Mouse (Mus musculus) stomach, embryonic 14.5 days (tissue): ENCODE measurements around the gene Lrfn1. TPM values are rescaled to one million over a fixed set of nuclear protein-coding genes. Genes with fewer than 3 reads are reported as not detected.

Experiments
- ATAC-seq: fragments of 200-750 bp; cut with Nextera tagmentation; 2 replicates; pipeline ENCODE4 v1.8.0; 2017; ENCODE audit warnings: low read depth, moderate TSS enrichment; ENCODE audit not compliant: insufficient number of reproducible peaks, insufficient read depth, low FRiP score
- H3K27ac ChIP-seq: fragments of 300-500 bp; sonication (generic); 2 replicates; pipeline ENCODE4 v1.5.1; 2014; ENCODE audit warnings: mild to moderate bottlenecking, low read length, moderate library complexity, mixed read lengths
- H3K27me3 ChIP-seq: fragments of 300-500 bp; sonication (generic); 2 replicates; pipeline ENCODE4 v1.6.1; 2014; ENCODE audit warnings: low read length, control low read depth, mixed read lengths; ENCODE audit not compliant: control insufficient read depth, insufficient read depth
- H3K36me3 ChIP-seq: fragments of 300-500 bp; sonication (generic); 2 replicates; pipeline ENCODE4 v1.6.1; 2014; ENCODE audit warnings: mild to moderate bottlenecking, control low read depth, low read length, moderate library complexity, mixed read lengths; ENCODE audit not compliant: control insufficient read depth, insufficient read depth
- H3K4me1 ChIP-seq: fragments of 300-500 bp; sonication (generic); 2 replicates; pipeline ENCODE4 v1.6.1; 2014; ENCODE audit warnings: low read length, control low read depth, mixed read lengths; ENCODE audit not compliant: control insufficient read depth, insufficient read depth
- H3K4me2 ChIP-seq: fragments of 300-500 bp; sonication (generic); replicated peaks from 2 replicates; pipeline ENCODE4 v1.6.1; 2014; ENCODE audit warnings: low read depth, low read length, control low read depth
- H3K4me3 ChIP-seq: fragments of 300-500 bp; sonication (generic); 2 replicates; pipeline ENCODE4 v1.5.1; 2014; ENCODE audit warnings: low read depth, low read length, control low read depth
- H3K9ac ChIP-seq: fragments of 300-500 bp; sonication (generic); replicated peaks from 2 replicates; pipeline ENCODE4 v1.6.1; 2014; ENCODE audit warnings: low read depth, mild to moderate bottlenecking, control low read depth, low read length, moderate library complexity, mixed read lengths
- H3K9me3 ChIP-seq: fragments of 300-500 bp; sonication (generic); 2 replicates; pipeline ENCODE4 v1.6.1; 2016; ENCODE audit warnings: low read depth, low read length, control low read depth; ENCODE audit not compliant: control insufficient read depth
- WGBS: fragments of 180-500 bp; shearing (Covaris S2); extraction: QIAGEN DNeasy Blood & Tissue Kit; methylation state at CpG from one replicate; pipeline ENCODE4 v1.1.7; 2014; 5-methylcytosine and 5-hydroxymethylcytosine counted together
- polyA plus RNA-seq: library from polyadenylated mRNA; unstranded; fragments of >200 nt; fragmentation: Nextera tagmentation; extraction: Ambion mirVana; gene quantifications from 2 replicates; pipeline ENCODE4 v1.2.1, GENCODE M21; 2014

Lrfn1 gene
- polyA plus RNA-seq, 1 experiment from 2014 or later: 4.2 TPM

GRCm38 (mm10) chr7:28430512-28430911 lies 21.3 kb upstream of the Lrfn1 start:
- no peaks in the 10 kb centered on the region for H3K9me3 ChIP-seq
- no peak overlapping the region for H3K9ac ChIP-seq
- H3K4me2 ChIP-seq: no peak overlapping the region
- peaks cover 22% of the 10 kb centered on the region for H3K4me1 ChIP-seq
- H3K27ac ChIP-seq: no peak overlapping the region
- ATAC-seq: no peak
- H3K27me3 ChIP-seq: no peaks in the 10 kb centered on the region
- WGBS: 81% methylated on average over 1 of the region's 1 CpGs
- H3K36me3 ChIP-seq: peaks cover 14% of the 10 kb centered on the region; the same call in 1 of the 2 replicates
- no peak overlapping the region for H3K4me3 ChIP-seq

GRCm38 (mm10) chr7:28432252-28432651 lies 19.5 kb upstream of the Lrfn1 start:
- Histone ChIP-seq H3K4me2 (no peak overlapping the region), H3K9ac (no peak overlapping the region), H3K27ac (no peak overlapping the region), H3K4me3 (no peak overlapping the region), H3K36me3 (peaks cover 14% of the 10 kb centered on the region; the same call in 1 of the 2 replicates), H3K27me3 (no peaks in the 10 kb centered on the region), H3K9me3 (no peaks in the 10 kb centered on the region), H3K4me1 (peaks cover 22% of the 10 kb centered on the region)
- 91% methylated on average over 2 of the region's 2 CpGs for WGBS
- no peak for ATAC-seq

GRCm38 (mm10) chr7:28435660-28436259 lies 16.0 kb upstream of the Lrfn1 start:
- H3K4me3 ChIP-seq: peak overlapping the region; percentile 92
- peaks cover 22% of the 10 kb centered on the region for H3K4me1 ChIP-seq
- no peaks in the 10 kb centered on the region for H3K27me3 ChIP-seq
- H3K9ac ChIP-seq: peak overlapping the region; percentile 94
- H3K27ac ChIP-seq: no peak overlapping the region
- H3K36me3 ChIP-seq: peaks cover 14% of the 10 kb centered on the region; the same call in 1 of the 2 replicates
- no peaks in the 10 kb centered on the region for H3K9me3 ChIP-seq
- peak overlapping the region; percentile 59 for H3K4me2 ChIP-seq
- under 1% methylated on average over 34 of the region's 70 CpGs for WGBS
- ATAC-seq: peak; percentile 29; the same call in 1 of the 2 replicates

GRCm38 (mm10) chr7:28436271-28436904 lies 15.4 kb upstream of the Lrfn1 start:
- Histone ChIP-seq H3K9me3 (no peaks in the 10 kb centered on the region), H3K4me1 (peaks cover 22% of the 10 kb centered on the region), H3K36me3 (peaks cover 11% of the 10 kb centered on the region; the same call in 1 of the 2 replicates), H3K9ac (peak overlapping the region; percentile 94), H3K27me3 (no peaks in the 10 kb centered on the region), H3K4me3 (peak overlapping the region; percentile 92), H3K27ac (peak overlapping the region; percentile 44; the same call in 1 of the 2 replicates), H3K4me2 (peak overlapping the region; percentile 68)
- WGBS: under 1% methylated on average over 51 of the region's 64 CpGs
- ATAC-seq: peak; percentile 99

- Histone ChIP-seq H3K27ac (peak within 1 kb of the TSS; percentile 44; the same call in 1 of the 2 replicates), H3K9ac (peak within 1 kb of the TSS; percentile 30; the same call in 1 of the 2 replicates), H3K27me3 (no peaks in the 10 kb centered on the region), H3K4me3 (peak within 1 kb of the TSS; percentile 92), H3K4me2 (peak within 1 kb of the TSS; percentile 68), H3K36me3 (0 out of 2 replicates have a peak, but pooled peaks cover 9% of the 10 kb centered on the region), H3K9me3 (no peaks in the 10 kb centered on the region), H3K4me1 (peaks cover 22% of the 10 kb centered on the region)
- WGBS: 2% methylated on average over 16 of the region's 16 CpGs
- peak; percentile 19; the same call in 1 of the 2 replicates for ATAC-seq
These were observed 14.7 kb upstream of the Lrfn1 start, which contains the start of gene Gmfg for GRCm38 (mm10) chr7:28436932-28437570. TSS of gene Gmfg (plus strand) at chr7:28437447.

- H3K27ac ChIP-seq: no peak overlapping the region
- H3K4me1 ChIP-seq: peaks cover 20% of the 10 kb centered on the region
- H3K4me3 ChIP-seq: no peak overlapping the region
- H3K9me3 ChIP-seq: no peaks in the 10 kb centered on the region
- H3K27me3 ChIP-seq: no peaks in the 10 kb centered on the region
- H3K36me3 ChIP-seq: 0 out of 2 replicates have a peak, but pooled peaks cover 4% of the 10 kb centered on the region
- no peak overlapping the region for H3K9ac ChIP-seq
- no peak overlapping the region for H3K4me2 ChIP-seq
- ATAC-seq: no peak
These were observed 13.8 kb upstream of the Lrfn1 start for GRCm38 (mm10) chr7:28437964-28438363.

- Histone ChIP-seq H3K27me3 (no peaks in the 10 kb centered on the region), H3K4me3 (no peak overlapping the region), H3K4me2 (no peak overlapping the region), H3K27ac (no peak overlapping the region), H3K36me3 (no peaks in the 10 kb centered on the region), H3K9me3 (no peaks in the 10 kb centered on the region), H3K4me1 (peaks cover 14% of the 10 kb centered on the region), H3K9ac (no peak overlapping the region)
- 82% methylated on average over 2 of the region's 2 CpGs for WGBS
- no peak for ATAC-seq
These were observed 13.0 kb upstream of the Lrfn1 start for GRCm38 (mm10) chr7:28438771-28439170.

- Histone ChIP-seq H3K4me1 (no peaks in the 10 kb centered on the region), H3K27ac (no peak overlapping the region), H3K4me3 (no peak overlapping the region), H3K36me3 (no peaks in the 10 kb centered on the region), H3K9ac (no peak overlapping the region), H3K27me3 (no peaks in the 10 kb centered on the region), H3K4me2 (no peak overlapping the region), H3K9me3 (no peaks in the 10 kb centered on the region)
- 52% methylated on average over 2 of the region's 2 CpGs for WGBS
- ATAC-seq: no peak
These were observed 11.0 kb upstream of the Lrfn1 start for GRCm38 (mm10) chr7:28440739-28441138.
